Mouse (Mus musculus) cerebellum, adult 9-11 months (tissue): ENCODE results near the gene Scn5a.

ENCODE experiments used
- DNase-seq: peaks from one replicate; pipeline ENCODE4 v3.0.0; 2022

The Scn5a gene

GRCm38 (mm10) chr9:119562256-119562655 lies 16.6 kb downstream of the Scn5a start:
- DNase-seq: no peak

GRCm38 (mm10) chr9:119561746-119562145 lies 17.1 kb downstream of the Scn5a start:
- DNase-seq: no peak

GRCm38 (mm10) chr9:119559537-119560276 lies 19.1 kb downstream of the Scn5a start:
- DNase-seq: no peak

GRCm38 (mm10) chr9:119558119-119558854 lies 20.5 kb downstream of the Scn5a start:
- no peak for DNase-seq

GRCm38 (mm10) chr9:119556043-119556442 lies 22.8 kb downstream of the Scn5a start:
- DNase-seq: no peak

- no peak for DNase-seq
Observed at GRCm38 (mm10) chr9:119547528-119547927, 31.3 kb downstream of the Scn5a start.

GRCm38 (mm10) chr9:119547128-119547527 lies 31.7 kb downstream of the Scn5a start:
- DNase-seq: no peak

- no peak for DNase-seq
Observed at GRCm38 (mm10) chr9:119540726-119541125, 38.1 kb downstream of the Scn5a start.

- DNase-seq: no peak
Observed at GRCm38 (mm10) chr9:119537823-119538222, 41.0 kb downstream of the Scn5a start.

GRCm38 (mm10) chr9:119531684-119532417 lies 47.0 kb downstream of the Scn5a start:
- no peak for DNase-seq

GRCm38 (mm10) chr9:119524511-119524910 lies 54.3 kb downstream of the Scn5a start:
- no peak for DNase-seq

- no peak for DNase-seq
Observed at GRCm38 (mm10) chr9:119523301-119523700, 55.5 kb downstream of the Scn5a start.

- no peak for DNase-seq
Observed at GRCm38 (mm10) chr9:119519116-119519515, 59.7 kb downstream of the Scn5a start.

- no peak for DNase-seq
Observed at GRCm38 (mm10) chr9:119518177-119518576, 60.6 kb downstream of the Scn5a start.

- no peak for DNase-seq
Observed at GRCm38 (mm10) chr9:119517467-119517866, 61.3 kb downstream of the Scn5a start.

GRCm38 (mm10) chr9:119516815-119517214 lies 62.0 kb downstream of the Scn5a start:
- DNase-seq: no peak

GRCm38 (mm10) chr9:119515454-119515853 lies 63.4 kb downstream of the Scn5a start:
- DNase-seq: no peak

GRCm38 (mm10) chr9:119514986-119515385 lies 63.8 kb downstream of the Scn5a start:
- no peak for DNase-seq

- DNase-seq: no peak
Observed at GRCm38 (mm10) chr9:119513816-119514215, 65.0 kb downstream of the Scn5a start.

GRCm38 (mm10) chr9:119512993-119513392 lies 65.8 kb downstream of the Scn5a start:
- no peak for DNase-seq

- DNase-seq: peak; percentile 53
Observed at GRCm38 (mm10) chr9:119510902-119511301, 67.9 kb downstream of the Scn5a start.

- DNase-seq: no peak
Observed at GRCm38 (mm10) chr9:119504981-119505658, 73.7 kb downstream of the Scn5a start.

GRCm38 (mm10) chr9:119503613-119504012 lies 75.2 kb downstream of the Scn5a start:
- DNase-seq: no peak
